In the genomic region with DNA sequence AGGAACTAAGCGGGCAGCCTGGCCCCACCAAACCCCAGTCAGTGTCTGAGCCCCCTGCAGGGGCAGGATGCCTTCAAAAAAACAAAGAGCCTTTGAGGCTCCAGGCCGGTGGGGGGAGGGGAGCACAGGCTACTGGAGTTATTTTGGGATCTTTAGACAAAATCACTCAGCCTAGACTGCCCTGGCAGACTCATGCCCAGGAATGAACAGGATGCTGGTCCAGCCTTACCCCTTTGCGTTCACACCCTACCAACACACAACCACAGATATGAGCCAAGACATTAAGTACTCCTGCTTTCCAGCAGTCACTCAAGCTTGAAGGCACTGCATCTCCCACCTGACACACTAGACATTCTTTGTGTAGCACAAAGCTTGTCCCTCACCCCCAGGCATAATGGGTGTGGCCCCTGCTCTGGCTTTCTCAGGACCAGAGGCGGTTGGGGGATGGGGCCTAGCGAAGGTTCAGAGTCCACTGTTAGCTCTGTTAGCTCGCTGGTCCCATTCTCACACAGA, we compare ENCODE assay signal across 9 mouse cellular contexts. TPM values are rescaled to one million over a fixed set of nuclear protein-coding genes. Genes with fewer than 3 reads are reported as not detected.
DNase-seq lines count a peak whose midpoint lies in the region; ATAC-seq lines count a peak whose summit lies in the region.
"Had no signal": no experiment of that assay in that cellular context is flagged by ENCODE, and none has a peak within 500 bp of the region (broad histone marks: within the 10 kb centered on the region; RNA-seq: fewer than 3 reads in every experiment).

No protein-coding gene starts in this region.

- H3K9ac ChIP-seq in heart, embryonic 14.5 days (ENCODE audit: low read length), result peak overlapping the region; percentile 46; the same call in 1 of the 2 replicates
- H3K9ac ChIP-seq in embryonic facial prominence, embryonic 15.5 days, result no peak overlapping the region
- H3K9ac ChIP-seq in lung, embryonic 16.5 days (ENCODE audit: low read length), result 0 out of 2 replicates have a peak overlapping the region, but pooled peaks have one; percentile 4
- H3K9ac ChIP-seq in stomach, embryonic 16.5 days (ENCODE audit: low read length), result 0 out of 2 replicates have a peak overlapping the region, but pooled peaks have one; percentile 22

- ATAC-seq in heart, embryonic 14.5 days (ENCODE audit: insufficient number of reproducible peaks, insufficient read depth, low FRiP score, low read depth), result no peak
- ATAC-seq in embryonic facial prominence, embryonic 15.5 days (ENCODE audit: insufficient number of reproducible peaks, low FRiP score, low TSS enrichment, low read depth), result peak; percentile 13; the same call in 1 of the 2 replicates
- ATAC-seq in lung, embryonic 16.5 days (ENCODE audit: low read depth), result peak; percentile 27; the same call in 1 of the 2 replicates
- peak; percentile 61 for ATAC-seq in stomach, embryonic 16.5 days (ENCODE audit: insufficient read depth, low FRiP score)
- no peak for ATAC-seq in monocyte, adult 5-6 weeks (replicated peaks; ENCODE audit: insufficient number of reproducible peaks, low FRiP score, low TSS enrichment, poor library complexity, severe bottlenecking)

- H3K4me2 ChIP-seq in heart, embryonic 14.5 days (ENCODE audit: low read length), result peak overlapping the region; percentile 34
- no peak overlapping the region for H3K4me2 ChIP-seq in embryonic facial prominence, embryonic 15.5 days (replicated peaks)
- H3K4me2 ChIP-seq in lung, embryonic 16.5 days (ENCODE audit: low read depth, low read length), result no peak overlapping the region
- H3K4me2 ChIP-seq in stomach, embryonic 16.5 days (ENCODE audit: low read depth, low read length), result peak overlapping the region; percentile 13

- no peaks in the 10 kb centered on the region for H3K9me3 ChIP-seq in heart, embryonic 14.5 days (ENCODE audit: control insufficient read depth, low read length)
- no peaks in the 10 kb centered on the region for H3K9me3 ChIP-seq in embryonic facial prominence, embryonic 15.5 days (replicated peaks)
- no peaks in the 10 kb centered on the region for H3K9me3 ChIP-seq in lung, embryonic 16.5 days (ENCODE audit: control insufficient read depth, low read length)
- H3K9me3 ChIP-seq in stomach, embryonic 16.5 days (replicated peaks; ENCODE audit: control insufficient read depth, low read length), result no peaks in the 10 kb centered on the region
- H3K9me3 ChIP-seq: G1E had no signal

- peaks cover 51 to 79% of the 10 kb centered on the region in 2 experiments for H3K4me1 ChIP-seq in heart, embryonic 14.5 days (ENCODE audit: control insufficient read depth in 2 of 2, insufficient read depth in 2 of 2, low read length in 2 of 2)
- peaks cover 81% of the 10 kb centered on the region for H3K4me1 ChIP-seq in embryonic facial prominence, embryonic 15.5 days
- H3K4me1 ChIP-seq in lung, embryonic 16.5 days (replicated peaks; ENCODE audit: control insufficient read depth, insufficient read depth, low read length), result peaks cover 40% of the 10 kb centered on the region
- peaks cover 46% of the 10 kb centered on the region for H3K4me1 ChIP-seq in stomach, embryonic 16.5 days (ENCODE audit: control insufficient read depth, insufficient read depth, low read length)

- no peak for DNase-seq in heart, adult 9 months (ENCODE audit: low spot score in 2 of 2)
- peak; percentile 60 for DNase-seq in kidney, adult 18-20 months
- no peak for DNase-seq in adrenal gland, adult (ENCODE audit: inconsistent age in 2 of 2, low spot score in 1 of 2)

- H3K4me3 ChIP-seq in heart, embryonic 14.5 days (ENCODE audit: control insufficient read depth in 1 of 2, insufficient read depth in 1 of 2, low read depth in 1 of 2, low read length in 2 of 2), result no peak overlapping the region
- no peak overlapping the region for H3K4me3 ChIP-seq in embryonic facial prominence, embryonic 15.5 days (replicated peaks)
- H3K4me3 ChIP-seq in lung, embryonic 16.5 days (ENCODE audit: low read length), result no peak overlapping the region
- no peak overlapping the region for H3K4me3 ChIP-seq in stomach, embryonic 16.5 days (replicated peaks; ENCODE audit: low read length)

- 20% methylated on average over 6 of the region's 6 CpGs for WGBS in heart, embryonic 14.5 days
- WGBS in embryonic facial prominence, embryonic 15.5 days, result 23% methylated on average over 6 of the region's 6 CpGs
- WGBS in lung, embryonic 16.5 days, result 33% methylated on average over 6 of the region's 6 CpGs
- 38% methylated on average over 6 of the region's 6 CpGs for WGBS in stomach, embryonic 16.5 days

- peak overlapping the region; percentile 37 to 72 for H3K27ac ChIP-seq in heart, embryonic 14.5 days (replicated peaks in 1 of 2; ENCODE audit: control insufficient read depth in 1 of 2, insufficient read depth in 1 of 2, low read depth in 2 of 2, low read length in 2 of 2)
- H3K27ac ChIP-seq in embryonic facial prominence, embryonic 15.5 days (replicated peaks), result 0 out of 2 replicates have a peak overlapping the region, but pooled peaks have one; percentile 8
- peak overlapping the region; percentile 53; the same call in 1 of the 2 replicates for H3K27ac ChIP-seq in lung, embryonic 16.5 days (ENCODE audit: low read length)
- 0 out of 2 replicates have a peak overlapping the region, but pooled peaks have one; percentile 39 for H3K27ac ChIP-seq in stomach, embryonic 16.5 days (ENCODE audit: low read length)

- H3K36me3 ChIP-seq in heart, embryonic 14.5 days (ENCODE audit: control insufficient read depth, insufficient read depth, low read length), result peaks cover 52% of the 10 kb centered on the region
- peaks cover 27% of the 10 kb centered on the region for H3K36me3 ChIP-seq in embryonic facial prominence, embryonic 15.5 days
- peaks cover 12% of the 10 kb centered on the region for H3K36me3 ChIP-seq in lung, embryonic 16.5 days (ENCODE audit: control insufficient read depth, insufficient read depth, low read length)
- H3K36me3 ChIP-seq in stomach, embryonic 16.5 days (ENCODE audit: control insufficient read depth, insufficient read depth, low read length), result no peaks in the 10 kb centered on the region
- H3K36me3 ChIP-seq: G1E had no signal

- H3K27me3 ChIP-seq in heart, embryonic 14.5 days (ENCODE audit: control insufficient read depth, insufficient read depth, low read length), result no peaks in the 10 kb centered on the region
- H3K27me3 ChIP-seq in embryonic facial prominence, embryonic 15.5 days, result no peaks in the 10 kb centered on the region
- H3K27me3 ChIP-seq in lung, embryonic 16.5 days (ENCODE audit: control insufficient read depth, insufficient read depth, low read depth, low read length), result no peaks in the 10 kb centered on the region
- H3K27me3 ChIP-seq in stomach, embryonic 16.5 days (ENCODE audit: control insufficient read depth, insufficient read depth, low read length), result no peaks in the 10 kb centered on the region

RNA-seq across cellular contexts. Expression of a gene that starts 8.4 kb away (rescaled TPM):
- polyA plus RNA-seq in heart, embryonic 14.5 days (2014; fragmentation: Nextera tagmentation; extraction: Ambion mirVana), result 44.1 and 47.0 TPM in 2 replicates
- 72.1 and 82.0 TPM in 2 replicates for polyA plus RNA-seq in embryonic facial prominence, embryonic 15.5 days (2015; fragmentation: Nextera tagmentation; extraction: Ambion mirVana)
- 85.6 and 86.5 TPM in 2 replicates for polyA plus RNA-seq in lung, embryonic 16.5 days (2015; fragmentation: Nextera tagmentation; extraction: Ambion mirVana)
- 62.8 and 63.6 TPM in 2 replicates for polyA plus RNA-seq in stomach, embryonic 16.5 days (2015; fragmentation: Nextera tagmentation; extraction: Ambion mirVana)
- total RNA-seq in monocyte, adult 5-6 weeks (2017), result 1.4 to 8.4 TPM (median 2.7 TPM) in 3 replicates

RNA-seq across cellular contexts. Expression of a gene that starts 11.8 kb away (rescaled TPM):
- 0.84 and 1.4 TPM in 2 replicates for polyA plus RNA-seq in heart, embryonic 14.5 days (2014; fragmentation: Nextera tagmentation; extraction: Ambion mirVana)
- polyA plus RNA-seq in embryonic facial prominence, embryonic 15.5 days (2015; fragmentation: Nextera tagmentation; extraction: Ambion mirVana), result 4.1 and 4.4 TPM in 2 replicates
- polyA plus RNA-seq in lung, embryonic 16.5 days (2015; fragmentation: Nextera tagmentation; extraction: Ambion mirVana), result 1.7 and 3.1 TPM in 2 replicates
- polyA plus RNA-seq in stomach, embryonic 16.5 days (2015; fragmentation: Nextera tagmentation; extraction: Ambion mirVana), result 1.4 and 2.3 TPM in 2 replicates
- 1.9 to 9.6 TPM (median 2.4 TPM) in 3 replicates for total RNA-seq in monocyte, adult 5-6 weeks (2017)

RNA-seq across cellular contexts. Expression of a gene that starts 14.2 kb away (rescaled TPM):
- 0.84 and 1.4 TPM in 2 replicates for polyA plus RNA-seq in heart, embryonic 14.5 days (2014; fragmentation: Nextera tagmentation; extraction: Ambion mirVana)
- 3.1 and 3.6 TPM in 2 replicates for polyA plus RNA-seq in embryonic facial prominence, embryonic 15.5 days (2015; fragmentation: Nextera tagmentation; extraction: Ambion mirVana)
- polyA plus RNA-seq in lung, embryonic 16.5 days (2015; fragmentation: Nextera tagmentation; extraction: Ambion mirVana), result 2.9 and 3.4 TPM in 2 replicates
- 2.3 and 2.4 TPM in 2 replicates for polyA plus RNA-seq in stomach, embryonic 16.5 days (2015; fragmentation: Nextera tagmentation; extraction: Ambion mirVana)
- 2.6 to 12.3 TPM (median 3.3 TPM) in 3 replicates for total RNA-seq in monocyte, adult 5-6 weeks (2017)
- polyA plus RNA-seq: G1E had no signal

RNA-seq across cellular contexts. Expression of a gene that starts 26.8 kb away (rescaled TPM):
- 6.1 and 6.5 TPM in 2 replicates for polyA plus RNA-seq in heart, embryonic 14.5 days (2014; fragmentation: Nextera tagmentation; extraction: Ambion mirVana)
- polyA plus RNA-seq in embryonic facial prominence, embryonic 15.5 days (2015; fragmentation: Nextera tagmentation; extraction: Ambion mirVana), result 3.8 and 4.6 TPM in 2 replicates
- 0.45 and 0.91 TPM in 2 replicates for polyA plus RNA-seq in lung, embryonic 16.5 days (2015; fragmentation: Nextera tagmentation; extraction: Ambion mirVana)
- polyA plus RNA-seq in stomach, embryonic 16.5 days (2015; fragmentation: Nextera tagmentation; extraction: Ambion mirVana), result 3.6 and 5.4 TPM in 2 replicates
- 0.19 to 0.48 TPM in 2 of 3 replicates, not detected in the other for total RNA-seq in monocyte, adult 5-6 weeks (2017)
- polyA plus RNA-seq: G1E had no signal

RNA-seq across cellular contexts. Expression of a gene that starts 45.8 kb away (rescaled TPM):
- 13.5 and 15.3 TPM in 2 replicates for polyA plus RNA-seq in heart, embryonic 14.5 days (2014; fragmentation: Nextera tagmentation; extraction: Ambion mirVana)
- 43.4 and 44.1 TPM in 2 replicates for polyA plus RNA-seq in embryonic facial prominence, embryonic 15.5 days (2015; fragmentation: Nextera tagmentation; extraction: Ambion mirVana)
- polyA plus RNA-seq in lung, embryonic 16.5 days (2015; fragmentation: Nextera tagmentation; extraction: Ambion mirVana), result 18.5 and 22.8 TPM in 2 replicates
- 27.7 and 36.6 TPM in 2 replicates for polyA plus RNA-seq in stomach, embryonic 16.5 days (2015; fragmentation: Nextera tagmentation; extraction: Ambion mirVana)
- total RNA-seq in monocyte, adult 5-6 weeks (2017), result 4.3 to 17.1 TPM (median 16.9 TPM) in 3 replicates

Comparison
In these comparisons a context has a peak if more than half of its experiments do, and no peak if none do; other contexts are left out.
1. ATAC-seq: peak in embryonic facial prominence, embryonic 15.5 days (single experiment), lung, embryonic 16.5 days (single experiment) and stomach, embryonic 16.5 days (single experiment); none in heart, embryonic 14.5 days (single experiment) and monocyte, adult 5-6 weeks (single experiment).
2. H3K4me2 ChIP-seq: peak in heart, embryonic 14.5 days (single experiment) and stomach, embryonic 16.5 days (single experiment); none in embryonic facial prominence, embryonic 15.5 days (single experiment) and lung, embryonic 16.5 days (single experiment).
3. Peak in every context shown above with its lines, with median percentiles within 50 percentile points of each other: H3K27ac ChIP-seq.